ENCODE assay signal across 8 mouse cellular contexts in genomic region chr2:152943568-152943967, GRCm38 (mm10). TPM values are rescaled to one million over a fixed set of nuclear protein-coding genes. Genes with fewer than 3 reads are reported as not detected.
DNase-seq lines count a peak whose midpoint lies in the region; ATAC-seq lines count a peak whose summit lies in the region.

No protein-coding gene starts in this region.

- no peaks in the 10 kb centered on the region for H3K36me3 ChIP-seq in kidney, embryonic 14.5 days (ENCODE audit: control insufficient read depth, insufficient read depth, low read length)
- no peaks in the 10 kb centered on the region for H3K36me3 ChIP-seq in embryonic facial prominence, embryonic 11.5 days (replicated peaks; ENCODE audit: control insufficient read depth, insufficient read depth, low read depth, low read length)
- no peaks in the 10 kb centered on the region for H3K36me3 ChIP-seq in hindbrain, embryonic 11.5 days (ENCODE audit: control insufficient read depth, insufficient read depth, low read length)
- no peaks in the 10 kb centered on the region for H3K36me3 ChIP-seq in midbrain, embryonic 14.5 days (ENCODE audit: control insufficient read depth, insufficient read depth, low read length)

- peak overlapping the region; percentile 92 for H3K4me2 ChIP-seq in kidney, embryonic 14.5 days (replicated peaks; ENCODE audit: low read depth, low read length)
- peak overlapping the region; percentile 94 for H3K4me2 ChIP-seq in embryonic facial prominence, embryonic 11.5 days (ENCODE audit: low read depth, low read length)
- H3K4me2 ChIP-seq in hindbrain, embryonic 11.5 days (replicated peaks; ENCODE audit: low read depth, low read length): peak overlapping the region; percentile 96
- H3K4me2 ChIP-seq in midbrain, embryonic 14.5 days (ENCODE audit: low read length): peak overlapping the region; percentile 88

- no peak for ATAC-seq in kidney, embryonic 14.5 days (ENCODE audit: low FRiP score, low TSS enrichment)
- no peak for ATAC-seq in embryonic facial prominence, embryonic 11.5 days (replicated peaks; ENCODE audit: insufficient number of reproducible peaks, low FRiP score, low TSS enrichment, low read depth)
- ATAC-seq in hindbrain, embryonic 11.5 days (ENCODE audit: low FRiP score): no peak
- no peak for ATAC-seq in midbrain, embryonic 14.5 days (ENCODE audit: low FRiP score, low TSS enrichment)

- H3K4me3 ChIP-seq in kidney, embryonic 14.5 days (ENCODE audit: low read length): peak overlapping the region; percentile 50
- peak overlapping the region; percentile 44 for H3K4me3 ChIP-seq in embryonic facial prominence, embryonic 11.5 days (ENCODE audit: low read depth, low read length)
- H3K4me3 ChIP-seq in hindbrain, embryonic 11.5 days (ENCODE audit: low read depth, low read length): peak overlapping the region; percentile 41
- peak overlapping the region; percentile 41 for H3K4me3 ChIP-seq in midbrain, embryonic 14.5 days (replicated peaks; ENCODE audit: low read depth, low read length)

- H3K27me3 ChIP-seq in kidney, embryonic 14.5 days (ENCODE audit: control insufficient read depth, insufficient read depth, low read length): peaks cover 60% of the 10 kb centered on the region
- H3K27me3 ChIP-seq in embryonic facial prominence, embryonic 11.5 days (ENCODE audit: control insufficient read depth, insufficient read depth, low read length): peaks cover 42% of the 10 kb centered on the region
- H3K27me3 ChIP-seq in hindbrain, embryonic 11.5 days (ENCODE audit: control insufficient read depth, insufficient read depth, low read length): peaks cover 38% of the 10 kb centered on the region
- peaks cover 46% of the 10 kb centered on the region for H3K27me3 ChIP-seq in midbrain, embryonic 14.5 days (ENCODE audit: control insufficient read depth, insufficient read depth, low read length)

- WGBS in kidney, embryonic 14.5 days: 5% methylated on average over 8 of the region's 8 CpGs
- 6% methylated on average over 8 of the region's 8 CpGs for WGBS in embryonic facial prominence, embryonic 11.5 days
- 7% methylated on average over 7 of the region's 8 CpGs for WGBS in hindbrain, embryonic 11.5 days
- 5% methylated on average over 8 of the region's 8 CpGs for WGBS in midbrain, embryonic 14.5 days

- DNase-seq in kidney, adult 18-20 months: no peak
- DNase-seq in embryonic facial prominence, embryonic 11.5 days (ENCODE audit: low spot score): peak; percentile 39
- peak; percentile 41 for DNase-seq in hindbrain, embryonic 11.5 days (ENCODE audit: low spot score)
- peak; percentile 58 for DNase-seq in midbrain, embryonic 14.5 days
- no peak for DNase-seq in cerebellum, adult 18-20 months
- no peak for DNase-seq in c-Kit-positive CD71-positive TER-119-positive erythroid progenitor cells, embryonic 14.5 days (ENCODE audit: low spot score)
- no peak for DNase-seq in right cerebral cortex, adult 2 months (ENCODE audit: low spot score in 2 of 2)

- H3K4me1 ChIP-seq in kidney, embryonic 14.5 days (ENCODE audit: control insufficient read depth, insufficient read depth, low read length): peaks cover 7% of the 10 kb centered on the region; the same call in 1 of the 2 replicates
- no peaks in the 10 kb centered on the region; the same call in 1 of the 2 replicates for H3K4me1 ChIP-seq in embryonic facial prominence, embryonic 11.5 days (ENCODE audit: control insufficient read depth, insufficient read depth, low read length)
- peaks cover 7% of the 10 kb centered on the region; the same call in 1 of the 2 replicates for H3K4me1 ChIP-seq in hindbrain, embryonic 11.5 days (replicated peaks; ENCODE audit: control insufficient read depth, insufficient read depth, low read length)
- H3K4me1 ChIP-seq in midbrain, embryonic 14.5 days (ENCODE audit: control insufficient read depth, insufficient read depth, low read length): peaks cover 10% of the 10 kb centered on the region; the same call in 1 of the 2 replicates

- H3K9me3 ChIP-seq in kidney, embryonic 14.5 days (ENCODE audit: control insufficient read depth, low read length): no peaks in the 10 kb centered on the region
- H3K9me3 ChIP-seq in embryonic facial prominence, embryonic 11.5 days (replicated peaks; ENCODE audit: control insufficient read depth, low read length): no peaks in the 10 kb centered on the region
- H3K9me3 ChIP-seq in hindbrain, embryonic 11.5 days (ENCODE audit: control insufficient read depth, low read length): no peaks in the 10 kb centered on the region
- H3K9me3 ChIP-seq in midbrain, embryonic 14.5 days (ENCODE audit: control insufficient read depth, low read length): no peaks in the 10 kb centered on the region

- H3K27ac ChIP-seq in kidney, embryonic 14.5 days (ENCODE audit: low read depth, low read length): no peak overlapping the region
- H3K27ac ChIP-seq in embryonic facial prominence, embryonic 11.5 days (replicated peaks; ENCODE audit: low read depth, low read length): no peak overlapping the region
- no peak overlapping the region for H3K27ac ChIP-seq in hindbrain, embryonic 11.5 days (ENCODE audit: low read depth, low read length)
- H3K27ac ChIP-seq in midbrain, embryonic 14.5 days (replicated peaks; ENCODE audit: low read depth, low read length): no peak overlapping the region

- no peak overlapping the region for H3K9ac ChIP-seq in kidney, embryonic 14.5 days (ENCODE audit: low read depth, low read length)
- H3K9ac ChIP-seq in embryonic facial prominence, embryonic 11.5 days (replicated peaks; ENCODE audit: low read length): no peak overlapping the region
- no peak overlapping the region; the same call in 1 of the 2 replicates for H3K9ac ChIP-seq in hindbrain, embryonic 11.5 days (ENCODE audit: low read depth, low read length)
- H3K9ac ChIP-seq in midbrain, embryonic 14.5 days (replicated peaks; ENCODE audit: low read length): peak overlapping the region; percentile 43; the same call in 1 of the 2 replicates

RNA-seq across cellular contexts. Expression of gene Dusp15, which starts 7.9 kb away (rescaled TPM):
- polyA plus RNA-seq in kidney, embryonic 14.5 days (2014; fragmentation: Nextera tagmentation; extraction: Ambion mirVana): 2.3 and 2.5 TPM in 2 replicates
- polyA plus RNA-seq in embryonic facial prominence, embryonic 11.5 days (2014; fragmentation: Nextera tagmentation; extraction: Ambion mirVana): 0.45 and 1.00 TPM in 2 replicates
- polyA plus RNA-seq in hindbrain, embryonic 11.5 days (2014; fragmentation: Nextera tagmentation; extraction: Ambion mirVana): 1.4 and 2.3 TPM in 2 replicates
- polyA plus RNA-seq in midbrain, embryonic 14.5 days (2014; fragmentation: Nextera tagmentation; extraction: Ambion mirVana): 7.3 and 16.7 TPM in 2 replicates

RNA-seq across cellular contexts. Expression of gene Foxs1, which starts 10.6 kb away (rescaled TPM):
- polyA plus RNA-seq in kidney, embryonic 14.5 days (2014; fragmentation: Nextera tagmentation; extraction: Ambion mirVana): 4.4 and 4.8 TPM in 2 replicates
- 0.74 and 0.79 TPM in 2 replicates for polyA plus RNA-seq in embryonic facial prominence, embryonic 11.5 days (2014; fragmentation: Nextera tagmentation; extraction: Ambion mirVana)
- polyA plus RNA-seq in hindbrain, embryonic 11.5 days (2014; fragmentation: Nextera tagmentation; extraction: Ambion mirVana): 1.7 and 1.9 TPM in 2 replicates
- polyA plus RNA-seq in midbrain, embryonic 14.5 days (2014; fragmentation: Nextera tagmentation; extraction: Ambion mirVana): 2.8 and 4.7 TPM in 2 replicates

RNA-seq across cellular contexts. Expression of gene Ttll9, which starts 18.7 kb away (rescaled TPM):
- polyA plus RNA-seq in kidney, embryonic 14.5 days (2014; fragmentation: Nextera tagmentation; extraction: Ambion mirVana): 1.1 and 1.2 TPM in 2 replicates
- polyA plus RNA-seq in embryonic facial prominence, embryonic 11.5 days (2014; fragmentation: Nextera tagmentation; extraction: Ambion mirVana): 0.89 and 1.6 TPM in 2 replicates
- polyA plus RNA-seq in hindbrain, embryonic 11.5 days (2014; fragmentation: Nextera tagmentation; extraction: Ambion mirVana): 1.4 and 1.7 TPM in 2 replicates
- polyA plus RNA-seq in midbrain, embryonic 14.5 days (2014; fragmentation: Nextera tagmentation; extraction: Ambion mirVana): 5.3 and 7.1 TPM in 2 replicates

RNA-seq across cellular contexts. Expression of gene Mylk2, which starts 32.4 kb away (rescaled TPM):
- 0.13 TPM in 1 of 2 replicates, not detected in the other for polyA plus RNA-seq in kidney, embryonic 14.5 days (2014; fragmentation: Nextera tagmentation; extraction: Ambion mirVana)
- 0.08 TPM in 1 of 2 replicates, not detected in the other for polyA plus RNA-seq in embryonic facial prominence, embryonic 11.5 days (2014; fragmentation: Nextera tagmentation; extraction: Ambion mirVana)
- polyA plus RNA-seq in hindbrain, embryonic 11.5 days (2014; fragmentation: Nextera tagmentation; extraction: Ambion mirVana): not detected in 2 replicates
- polyA plus RNA-seq in midbrain, embryonic 14.5 days (2014; fragmentation: Nextera tagmentation; extraction: Ambion mirVana): not detected in 2 replicates

Comparison
In these comparisons a context has a peak if more than half of its experiments do, and no peak if none do; other contexts are left out.
1. DNase-seq: peak in embryonic facial prominence, embryonic 11.5 days (single experiment), hindbrain, embryonic 11.5 days (single experiment) and midbrain, embryonic 14.5 days (single experiment); none in kidney, adult 18-20 months (single experiment), cerebellum, adult 18-20 months (0 of 2), c-Kit-positive CD71-positive TER-119-positive erythroid progenitor cells, embryonic 14.5 days (single experiment) and right cerebral cortex, adult 2 months (0 of 2).
2. Peak in every context shown above with its lines, with median percentiles within 50 percentile points of each other: H3K4me2 ChIP-seq and H3K4me3 ChIP-seq.